Mouse (Mus musculus): ENCODE data around the gene Rnf215. TPM values are rescaled to one million over a fixed set of nuclear protein-coding genes. Genes with fewer than 3 reads are reported as not detected.

The Rnf215 gene
- polyA plus RNA-seq, 1 experiment = 13.6 TPM

Small RNAs within 50 kb of the gene (microRNA-seq; reads per million reads assigned to microRNA genes)
- gene Mir3060 (ENCODE audit: borderline microRNAs expressed) = 7.5 reads per million, percentile 55 among the genes with 10 or more reads in this experiment

Other genes starting within 250 kb of the Rnf215 start
- 0.89 TPM for gene 4921536K21Rik, start 240.1 kb upstream of the Rnf215 start, polyA plus RNA-seq (2012; fragmentation: generic; extraction: Trizol)
- gene Dusp18, start 240.0 kb upstream of the Rnf215 start, polyA plus RNA-seq (2012; fragmentation: generic; extraction: Trizol) = 9.9 TPM
- 58.0 TPM for gene Slc35e4, start 220.5 kb upstream of the Rnf215 start, polyA plus RNA-seq (2012; fragmentation: generic; extraction: Trizol)
- 3.4 TPM for gene Tcn2, start 203.0 kb upstream of the Rnf215 start, polyA plus RNA-seq (2012; fragmentation: generic; extraction: Trizol)
- gene Pes1, start 171.2 kb upstream of the Rnf215 start, polyA plus RNA-seq (2012; fragmentation: generic; extraction: Trizol) = 146 TPM
- 0.07 TPM for gene 4930556J24Rik, start 158.4 kb upstream of the Rnf215 start, polyA plus RNA-seq (2012; fragmentation: generic; extraction: Trizol)
- 0.06 TPM for gene Gal3st1, start 151.6 kb upstream of the Rnf215 start, polyA plus RNA-seq (2012; fragmentation: generic; extraction: Trizol)
- not detected for gene Sec14l4, start 103.7 kb upstream of the Rnf215 start, polyA plus RNA-seq (2012; fragmentation: generic; extraction: Trizol)
- not detected for gene Sec14l3, start 70.4 kb upstream of the Rnf215 start, polyA plus RNA-seq (2012; fragmentation: generic; extraction: Trizol)
- 10.8 TPM for gene Mtfp1, start 39.8 kb upstream of the Rnf215 start, polyA plus RNA-seq (2012; fragmentation: generic; extraction: Trizol)
- gene Sec14l2, start 11.8 kb upstream of the Rnf215 start, polyA plus RNA-seq (2012; fragmentation: generic; extraction: Trizol) = 7.3 TPM
- gene Ccdc157, start 25.1 kb downstream of the Rnf215 start, polyA plus RNA-seq (2012; fragmentation: generic; extraction: Trizol) = 3.7 TPM
- 64.9 TPM for gene Sf3a1, start 25.1 kb downstream of the Rnf215 start, polyA plus RNA-seq (2012; fragmentation: generic; extraction: Trizol)
- gene Tbc1d10a, start 51.6 kb downstream of the Rnf215 start, polyA plus RNA-seq (2012; fragmentation: generic; extraction: Trizol) = 22.4 TPM
- 1.5 TPM for gene Castor1, start 83.0 kb downstream of the Rnf215 start, polyA plus RNA-seq (2012; fragmentation: generic; extraction: Trizol)
- gene Osm, start 101.2 kb downstream of the Rnf215 start, polyA plus RNA-seq (2012; fragmentation: generic; extraction: Trizol) = not detected
- gene Lif, start 122.4 kb downstream of the Rnf215 start, polyA plus RNA-seq (2012; fragmentation: generic; extraction: Trizol) = 1.0 TPM

Measured in C2C12 (cell line).